Mouse (Mus musculus) stomach, embryonic 14.5 days (tissue): ENCODE measurements at regions not wholly inside any gene's neighbourhood (a gene's known extent, or its start where the extent isn't known, plus 50 kb on each side); places are given as distances from the start of the nearest gene placed in this dataset.

Experiments used
- ATAC-seq: fragments of 200-750 bp; cut with Nextera tagmentation; 2 replicates; pipeline ENCODE4 v1.8.0; 2017; ENCODE audit warnings: low read depth, moderate TSS enrichment; ENCODE audit not compliant: insufficient number of reproducible peaks, insufficient read depth, low FRiP score
- H3K27ac ChIP-seq: fragments of 300-500 bp; sonication (generic); 2 replicates; pipeline ENCODE4 v1.5.1; 2014; ENCODE audit warnings: mild to moderate bottlenecking, low read length, moderate library complexity, mixed read lengths
- H3K27me3 ChIP-seq: fragments of 300-500 bp; sonication (generic); 2 replicates; pipeline ENCODE4 v1.6.1; 2014; ENCODE audit warnings: low read length, control low read depth, mixed read lengths; ENCODE audit not compliant: control insufficient read depth, insufficient read depth
- H3K36me3 ChIP-seq: fragments of 300-500 bp; sonication (generic); 2 replicates; pipeline ENCODE4 v1.6.1; 2014; ENCODE audit warnings: mild to moderate bottlenecking, control low read depth, low read length, moderate library complexity, mixed read lengths; ENCODE audit not compliant: control insufficient read depth, insufficient read depth
- H3K4me1 ChIP-seq: fragments of 300-500 bp; sonication (generic); 2 replicates; pipeline ENCODE4 v1.6.1; 2014; ENCODE audit warnings: low read length, control low read depth, mixed read lengths; ENCODE audit not compliant: control insufficient read depth, insufficient read depth
- H3K4me2 ChIP-seq: fragments of 300-500 bp; sonication (generic); replicated peaks from 2 replicates; pipeline ENCODE4 v1.6.1; 2014; ENCODE audit warnings: low read depth, low read length, control low read depth
- H3K4me3 ChIP-seq: fragments of 300-500 bp; sonication (generic); 2 replicates; pipeline ENCODE4 v1.5.1; 2014; ENCODE audit warnings: low read depth, low read length, control low read depth
- H3K9ac ChIP-seq: fragments of 300-500 bp; sonication (generic); replicated peaks from 2 replicates; pipeline ENCODE4 v1.6.1; 2014; ENCODE audit warnings: low read depth, mild to moderate bottlenecking, control low read depth, low read length, moderate library complexity, mixed read lengths
- H3K9me3 ChIP-seq: fragments of 300-500 bp; sonication (generic); 2 replicates; pipeline ENCODE4 v1.6.1; 2016; ENCODE audit warnings: low read depth, low read length, control low read depth; ENCODE audit not compliant: control insufficient read depth
- WGBS: fragments of 180-500 bp; shearing (Covaris S2); extraction: QIAGEN DNeasy Blood & Tissue Kit; methylation state at CpG from one replicate; pipeline ENCODE4 v1.1.7; 2014; 5-methylcytosine and 5-hydroxymethylcytosine counted together

- Histone ChIP-seq H3K27me3 (no peaks in the 10 kb centered on the region), H3K36me3 (no peaks in the 10 kb centered on the region), H3K4me2 (no peak overlapping the region), H3K4me1 (no peaks in the 10 kb centered on the region), H3K9me3 (no peaks in the 10 kb centered on the region), H3K27ac (no peak overlapping the region), H3K9ac (no peak overlapping the region), H3K4me3 (no peak overlapping the region)
- 61% methylated on average over 2 of the region's 2 CpGs for WGBS
- ATAC-seq, result no peak
Observed at GRCm38 (mm10) chr7:63020042-63020441, 192.3 kb downstream of the Chrna7 start.

GRCm38 (mm10) chr7:63018859-63019575 is 193.4 kb downstream of the Chrna7 start:
- Histone ChIP-seq H3K9ac (no peak overlapping the region), H3K4me2 (no peak overlapping the region), H3K36me3 (no peaks in the 10 kb centered on the region), H3K9me3 (no peaks in the 10 kb centered on the region), H3K27ac (no peak overlapping the region), H3K27me3 (no peaks in the 10 kb centered on the region), H3K4me3 (no peak overlapping the region), H3K4me1 (no peaks in the 10 kb centered on the region)
- 61% methylated on average over 2 of the region's 2 CpGs for WGBS
- no peak for ATAC-seq

GRCm38 (mm10) chr7:62981109-62981508 is 157.6 kb upstream of the A26c2 start:
- no peaks in the 10 kb centered on the region for H3K36me3 ChIP-seq
- no peaks in the 10 kb centered on the region for H3K27me3 ChIP-seq
- peak; percentile 74; the same call in 1 of the 2 replicates for ATAC-seq
- H3K27ac ChIP-seq, result no peak overlapping the region
- H3K4me1 ChIP-seq, result no peaks in the 10 kb centered on the region
- no peaks in the 10 kb centered on the region for H3K9me3 ChIP-seq
- H3K4me3 ChIP-seq, result no peak overlapping the region
- no peak overlapping the region for H3K4me2 ChIP-seq
- WGBS, result 5% methylated on average over 7 of the region's 7 CpGs
- no peak overlapping the region for H3K9ac ChIP-seq
